Mouse (Mus musculus): ENCODE measurements around the gene Mab21l1.

- no peak for TF ChIP-seq CTCF (IDR thresholded peaks at IDR 0.05; ENCODE audit: borderline replicate concordance, control insufficient read depth, extremely low read depth, insufficient read depth, low read length, poor library complexity)
- TF ChIP-seq POLR2A (IDR thresholded peaks at IDR 0.05; ENCODE audit: control insufficient read depth, extremely low read depth, insufficient read depth, low read length, poor library complexity) = no peak
These were observed 8.1 kb upstream of the Mab21l1 start for GRCm38 (mm10) chr3:55774203-55774602.

All from thymus, adult 2 months (tissue).